Mouse (Mus musculus): ENCODE measurements at regions not wholly inside any gene's neighbourhood (a gene's known extent, or its start where the extent isn't known, plus 50 kb on each side); places are given as distances from the start of the nearest gene placed in this dataset. TPM values are rescaled to one million over a fixed set of nuclear protein-coding genes. Genes with fewer than 3 reads are reported as not detected.

DNA sequence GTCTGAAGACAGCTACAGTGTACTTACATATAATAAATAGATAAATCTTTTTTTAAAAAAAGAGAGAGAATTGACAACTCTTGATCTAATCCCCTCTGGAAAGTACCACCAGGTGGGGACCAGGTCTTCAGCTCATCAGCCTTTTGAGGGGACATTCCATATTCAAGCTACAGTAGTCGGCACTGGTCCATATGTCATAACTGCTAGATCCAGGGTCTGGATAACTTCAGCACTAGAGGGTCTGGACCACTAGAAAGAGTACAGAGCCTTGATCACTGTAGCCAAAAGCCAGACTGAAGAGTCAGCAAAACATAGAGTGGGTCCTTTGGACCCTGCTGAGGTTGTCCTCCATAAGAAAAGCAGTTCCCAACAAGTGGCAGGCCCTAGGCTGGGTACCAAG lies 106.4 kb upstream of the Tshz3 start:
- H3K9me3 ChIP-seq (ENCODE audit: control insufficient read depth, low read length), result no peaks in the 10 kb centered on the region
- H3K27me3 ChIP-seq (ENCODE audit: control insufficient read depth, insufficient read depth, low read length), result no peaks in the 10 kb centered on the region
- H3K4me3 ChIP-seq (ENCODE audit: low read depth, low read length), result no peak overlapping the region
- H3K9ac ChIP-seq (ENCODE audit: low read length), result no peak overlapping the region
- no peaks in the 10 kb centered on the region for H3K4me1 ChIP-seq (ENCODE audit: control insufficient read depth, insufficient read depth, low read length)
- H3K36me3 ChIP-seq (ENCODE audit: control insufficient read depth, insufficient read depth, low read length), result no peaks in the 10 kb centered on the region
- ATAC-seq (ENCODE audit: insufficient read depth, low FRiP score, low TSS enrichment) (no peak), DNase-seq (ENCODE audit: low spot score) (no peak)
- H3K4me2 ChIP-seq (ENCODE audit: low read depth), result no peak overlapping the region
- 94% methylated on average over 1 of the region's 1 CpGs for WGBS
- no peak overlapping the region for H3K27ac ChIP-seq (ENCODE audit: low read depth, low read length)

DNA sequence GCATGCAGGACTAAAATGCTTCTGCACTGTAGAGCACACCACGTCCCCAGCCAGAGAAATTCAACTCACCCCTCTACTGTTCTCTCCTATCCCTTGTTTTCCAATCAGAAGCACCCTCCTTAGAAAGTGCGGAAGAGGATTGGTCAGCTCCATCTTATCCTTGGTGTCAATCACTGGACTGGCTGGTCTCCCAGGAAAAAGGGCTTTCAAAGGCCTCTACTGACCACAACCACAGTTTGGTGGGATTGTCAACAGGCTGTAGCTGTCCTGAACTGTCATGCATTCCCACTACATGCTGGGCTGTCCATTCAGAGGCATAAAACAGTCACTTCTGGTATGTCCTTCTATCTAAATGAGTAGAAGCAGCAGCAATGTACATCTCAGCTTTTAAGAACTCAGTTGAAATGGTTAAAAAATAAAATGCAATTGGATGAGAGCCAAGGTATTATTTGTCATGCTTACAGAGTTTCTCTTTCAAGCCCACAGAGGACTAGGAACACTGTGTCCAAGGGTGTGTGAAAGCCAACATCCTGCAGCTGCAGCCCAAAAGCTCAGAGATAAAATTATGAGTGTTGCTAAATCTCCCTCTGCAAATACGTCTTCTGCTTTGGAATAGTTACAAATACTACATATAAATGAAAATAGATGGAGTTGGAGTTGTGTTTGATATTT lies 101.2 kb upstream of the Tshz3 start:
- WGBS, result 91% methylated on average over 3 of the region's 3 CpGs
- H3K4me3 ChIP-seq (ENCODE audit: low read depth, low read length), result no peak overlapping the region
- no peaks in the 10 kb centered on the region for H3K27me3 ChIP-seq (ENCODE audit: control insufficient read depth, insufficient read depth, low read length)
- H3K9me3 ChIP-seq (ENCODE audit: control insufficient read depth, low read length), result 0 out of 2 replicates have a peak, but pooled peaks cover 5% of the 10 kb centered on the region
- DNase-seq (ENCODE audit: low spot score), result no peak
- H3K4me2 ChIP-seq (ENCODE audit: low read depth), result no peak overlapping the region
- no peak overlapping the region for H3K27ac ChIP-seq (ENCODE audit: low read depth, low read length)
- H3K9ac ChIP-seq (ENCODE audit: low read length), result no peak overlapping the region
- no peak for ATAC-seq (ENCODE audit: insufficient read depth, low FRiP score, low TSS enrichment)
- no peaks in the 10 kb centered on the region for H3K36me3 ChIP-seq (ENCODE audit: control insufficient read depth, insufficient read depth, low read length)
- H3K4me1 ChIP-seq (ENCODE audit: control insufficient read depth, insufficient read depth, low read length), result no peaks in the 10 kb centered on the region

DNA sequence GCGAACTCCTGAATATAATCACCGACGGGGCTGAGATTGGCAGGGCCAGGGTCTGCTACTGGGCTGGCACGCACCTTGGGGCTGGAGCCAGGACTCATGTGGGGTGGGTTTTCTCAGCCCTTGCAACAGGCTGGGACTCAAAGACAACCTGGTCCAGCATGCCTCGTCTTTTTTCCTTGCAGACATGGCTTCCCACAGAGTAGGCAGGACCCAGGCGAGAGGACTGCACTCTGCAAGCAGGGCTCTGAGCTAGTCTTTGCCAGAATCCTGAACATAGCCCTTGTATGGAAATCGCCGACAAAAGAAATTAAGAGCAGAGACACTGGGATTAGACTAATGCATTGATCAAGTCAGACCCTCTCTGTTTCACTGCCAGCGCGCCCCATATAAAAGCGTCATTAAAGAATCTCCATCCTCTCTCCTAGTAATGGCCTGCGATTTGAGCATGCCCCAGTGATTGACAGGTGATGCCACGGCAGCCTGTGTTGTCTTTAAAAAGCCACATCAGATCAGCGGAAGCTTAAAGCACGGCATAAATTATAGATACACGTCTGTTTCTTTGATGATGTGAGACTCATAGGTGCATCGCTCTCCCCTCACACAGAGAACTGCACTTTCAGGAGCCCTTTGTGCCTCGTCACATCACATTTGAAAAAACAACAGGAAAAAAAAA lies 92.8 kb upstream of the Tshz3 start:
- Histone ChIP-seq H3K36me3 (ENCODE audit: control insufficient read depth, insufficient read depth, low read length) (no peaks in the 10 kb centered on the region), H3K4me2 (ENCODE audit: low read depth) (no peak overlapping the region), H3K9me3 (ENCODE audit: control insufficient read depth, low read length) (no peaks in the 10 kb centered on the region), H3K27me3 (ENCODE audit: control insufficient read depth, insufficient read depth, low read length) (no peaks in the 10 kb centered on the region), H3K9ac (ENCODE audit: low read length) (no peak overlapping the region), H3K27ac (ENCODE audit: low read depth, low read length) (no peak overlapping the region), H3K4me1 (ENCODE audit: control insufficient read depth, insufficient read depth, low read length) (no peaks in the 10 kb centered on the region), H3K4me3 (ENCODE audit: low read depth, low read length) (no peak overlapping the region)
- ATAC-seq (ENCODE audit: insufficient read depth, low FRiP score, low TSS enrichment) (no peak), DNase-seq (ENCODE audit: low spot score) (no peak)
- 74% methylated on average over 18 of the region's 18 CpGs for WGBS

DNA sequence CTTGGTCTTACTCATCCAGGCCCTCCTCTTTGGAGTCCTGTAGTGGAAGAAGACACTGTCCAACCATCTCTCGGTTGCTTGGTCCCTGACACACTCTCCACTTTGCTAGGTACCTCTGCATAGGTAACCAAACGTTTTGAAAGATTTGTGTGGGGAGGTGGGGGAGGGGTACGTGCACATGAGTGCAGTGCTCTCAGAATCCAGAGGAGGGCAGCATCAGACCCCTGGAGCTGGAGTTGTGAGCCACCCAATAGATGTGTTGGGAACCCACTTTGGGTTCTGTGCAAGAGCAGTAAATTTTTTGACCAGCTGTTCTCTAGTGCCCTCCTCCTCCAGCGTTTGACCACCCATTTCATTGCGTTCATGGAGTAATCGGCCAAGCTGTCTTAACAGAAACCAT lies 77.7 kb upstream of the Tshz3 start:
- no peaks in the 10 kb centered on the region for H3K27me3 ChIP-seq (ENCODE audit: control insufficient read depth, insufficient read depth, low read length)
- H3K9me3 ChIP-seq (ENCODE audit: control insufficient read depth, low read length), result no peaks in the 10 kb centered on the region
- no peak overlapping the region for H3K4me2 ChIP-seq (ENCODE audit: low read depth)
- H3K27ac ChIP-seq (ENCODE audit: low read depth, low read length), result no peak overlapping the region
- DNase-seq (ENCODE audit: low spot score) (no peak), ATAC-seq (ENCODE audit: insufficient read depth, low FRiP score, low TSS enrichment) (no peak)
- no peak overlapping the region for H3K9ac ChIP-seq (ENCODE audit: low read length)
- no peaks in the 10 kb centered on the region for H3K36me3 ChIP-seq (ENCODE audit: control insufficient read depth, insufficient read depth, low read length)
- no peak overlapping the region for H3K4me3 ChIP-seq (ENCODE audit: low read depth, low read length)
- H3K4me1 ChIP-seq (ENCODE audit: control insufficient read depth, insufficient read depth, low read length), result no peaks in the 10 kb centered on the region
- WGBS, result 67% methylated on average over 6 of the region's 6 CpGs

DNA sequence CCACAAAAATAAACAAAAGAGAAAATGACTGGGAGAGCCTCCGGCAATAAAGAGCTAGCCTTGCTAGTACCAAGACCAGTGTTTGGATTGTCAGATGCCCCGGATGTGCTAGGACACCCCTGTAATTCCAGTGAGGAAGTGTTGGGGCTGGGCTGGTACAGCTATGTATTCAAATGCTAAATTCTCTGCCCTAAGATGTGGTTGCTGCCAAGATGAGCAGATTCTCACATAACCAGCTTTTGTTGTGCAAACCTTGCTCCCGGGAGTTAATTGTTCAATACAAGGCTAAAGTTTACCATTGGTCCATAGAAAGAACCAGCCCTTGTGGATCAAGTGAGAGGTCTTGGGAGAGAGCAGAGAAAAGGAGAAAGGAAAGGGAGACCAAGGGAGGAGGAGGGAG lies 53.7 kb upstream of the Tshz3 start:
- Histone ChIP-seq H3K27me3 (ENCODE audit: control insufficient read depth, insufficient read depth, low read length) (no peaks in the 10 kb centered on the region), H3K9ac (ENCODE audit: low read length) (no peak overlapping the region), H3K27ac (ENCODE audit: low read depth, low read length) (no peak overlapping the region), H3K36me3 (ENCODE audit: control insufficient read depth, insufficient read depth, low read length) (no peaks in the 10 kb centered on the region), H3K9me3 (ENCODE audit: control insufficient read depth, low read length) (no peaks in the 10 kb centered on the region), H3K4me3 (ENCODE audit: low read depth, low read length) (no peak overlapping the region), H3K4me1 (ENCODE audit: control insufficient read depth, insufficient read depth, low read length) (no peaks in the 10 kb centered on the region), H3K4me2 (ENCODE audit: low read depth) (no peak overlapping the region)
- DNase-seq (ENCODE audit: low spot score), result no peak
- ATAC-seq (ENCODE audit: insufficient read depth, low FRiP score, low TSS enrichment), result no peak
- WGBS, result 38% methylated on average over 3 of the region's 3 CpGs

Small RNA genes lying in the stretch of these regions (microRNA-seq; reads per million reads assigned to microRNA genes)
- not detected for gene Gm25247
